Mouse (Mus musculus) CH12.LX (cell line): ENCODE data around the gene Grm8. TPM values are rescaled to one million over a fixed set of nuclear protein-coding genes. Genes with fewer than 3 reads are reported as not detected.

Experiments used
- DNase-seq: peaks from one replicate; pipeline ENCODE4 v3.0.0-alpha.2; 2013; ENCODE audit errors: extremely low read depth
- H3K27ac ChIP-seq: 2 replicates; pipeline ENCODE4 v1.5.1; 2012; ENCODE audit warnings: low read depth, mild to moderate bottlenecking, control low read depth, moderate library complexity; ENCODE audit not compliant: insufficient read depth
- H3K27me3 ChIP-seq: replicated peaks from 2 replicates; pipeline ENCODE3; 2012; ENCODE audit warnings: inconsistent platforms
- H3K36me3 ChIP-seq, 2 experiments: replicated peaks in 1 of 2; 2 replicates each; pipeline versions ENCODE3 to v1.6.1; 2012; ENCODE audit warnings: inconsistent platforms in 1 of 2, low read length in 1 of 2, mild to moderate bottlenecking in 1 of 2, mixed read lengths in 1 of 2, moderate library complexity in 1 of 2; ENCODE audit not compliant: control insufficient read depth in 1 of 2, insufficient read depth in 1 of 2
- H3K4me1 ChIP-seq, 2 experiments: 2 replicates each; pipeline ENCODE4 v1.6.1; 2012; ENCODE audit warnings: inconsistent platforms in 1 of 2, moderate library complexity in 1 of 2; ENCODE audit not compliant: insufficient read depth in 2 of 2, control insufficient read depth in 1 of 2
- H3K4me2 ChIP-seq: 2 replicates; pipeline ENCODE4 v1.6.1; 2012; ENCODE audit warnings: low read depth, mild to moderate bottlenecking, control low read depth; ENCODE audit not compliant: poor library complexity, insufficient read depth, severe bottlenecking
- H3K4me3 ChIP-seq, 3 experiments: fragments of 150-350 bp in 1 of 3; sonication (generic) in 1 of 3; replicated peaks in 1 of 3; 2 replicates each; pipeline versions ENCODE3 to v1.5.1; 2011 to 2012; ENCODE audit warnings: low read depth in 2 of 3, low read length in 2 of 3, mild to moderate bottlenecking in 2 of 3, moderate library complexity in 2 of 3, control low read depth in 1 of 3, improper control_type of control experiment in 1 of 3, inconsistent platforms in 1 of 3, mixed read lengths in 1 of 3; ENCODE audit not compliant: poor library complexity in 1 of 3
- H3K79me2 ChIP-seq: replicated peaks from 2 replicates; pipeline ENCODE4 v1.6.1; 2012; ENCODE audit warnings: mild to moderate bottlenecking, moderate library complexity; ENCODE audit not compliant: control insufficient read depth, poor library complexity, insufficient read depth, severe bottlenecking; ENCODE audit errors: extremely low read depth
- H3K9ac ChIP-seq: 2 replicates; pipeline ENCODE4 v1.6.1; 2012; ENCODE audit warnings: low read depth, mild to moderate bottlenecking, control low read depth, moderate library complexity; ENCODE audit not compliant: insufficient read depth
- H3K9me3 ChIP-seq: replicated peaks from 2 replicates; pipeline ENCODE3; 2012; ENCODE audit warnings: low read length, inconsistent platforms, mixed read lengths
- CHD1 ChIP-seq: IDR thresholded peaks from 2 replicates; pipeline ENCODE4 v1.6.1; 2012; ENCODE audit warnings: low read depth, low read length, improper control_type of control experiment, inconsistent platforms
- GABPA ChIP-seq: IDR thresholded peaks from 2 replicates; pipeline ENCODE4 v1.6.1; 2012; ENCODE audit warnings: low read depth, low read length, improper control_type of control experiment, inconsistent platforms; ENCODE audit not compliant: insufficient replicate concordance
- HCFC1 ChIP-seq: IDR thresholded peaks from 2 replicates; pipeline ENCODE4 v1.6.1; 2012; ENCODE audit warnings: low read depth, mild to moderate bottlenecking, inconsistent platforms, low read length, improper control_type of control experiment
- IRF4 ChIP-seq: IDR thresholded peaks from 2 replicates; pipeline ENCODE4 v1.6.1; 2014; ENCODE audit warnings: low read depth, mild to moderate bottlenecking, inconsistent platforms, low read length, improper control_type of control experiment
- KAT2A ChIP-seq: IDR thresholded peaks from 2 replicates; pipeline ENCODE4 v1.6.1; 2012; ENCODE audit warnings: low read length, improper control_type of control experiment, inconsistent platforms; ENCODE audit not compliant: insufficient replicate concordance
- MAFK ChIP-seq: IDR thresholded peaks from 2 replicates; pipeline ENCODE4 v1.6.1; 2011; ENCODE audit warnings: low read length, improper control_type of control experiment; ENCODE audit not compliant: insufficient replicate concordance
- MAX ChIP-seq: IDR thresholded peaks from 2 replicates; pipeline ENCODE4 v1.6.1; 2011; ENCODE audit warnings: low read length, improper control_type of control experiment
- MEF2A ChIP-seq: IDR thresholded peaks from 2 replicates; pipeline ENCODE4 v1.6.1; 2014; ENCODE audit warnings: low read depth, mild to moderate bottlenecking, inconsistent platforms, low read length, improper control_type of control experiment, borderline replicate concordance
- MXI1 ChIP-seq: IDR thresholded peaks from 2 replicates; pipeline ENCODE4 v1.6.1; 2011; ENCODE audit warnings: mild to moderate bottlenecking, low read depth, low read length, improper control_type of control experiment
- MYC ChIP-seq: IDR thresholded peaks from 2 replicates; pipeline ENCODE4 v1.6.1; 2011; ENCODE audit warnings: low read depth, mild to moderate bottlenecking, improper control_type of control experiment, low read length
- PAX5 ChIP-seq: IDR thresholded peaks from 2 replicates; pipeline ENCODE4 v1.6.1; 2012; ENCODE audit warnings: low read length, inconsistent platforms, mixed read lengths
- POLR2AphosphoS2 ChIP-seq: IDR thresholded peaks from 2 replicates; pipeline ENCODE4 v1.6.1; 2011; ENCODE audit warnings: low read depth, low read length, improper control_type of control experiment
- RAD21 ChIP-seq: IDR thresholded peaks from 2 replicates; pipeline ENCODE4 v1.6.1; 2011; ENCODE audit warnings: low read depth, mild to moderate bottlenecking, low read length, improper control_type of control experiment, moderate library complexity
- SMC3 ChIP-seq: IDR thresholded peaks from 2 replicates; pipeline ENCODE4 v1.6.1; 2011; ENCODE audit warnings: low read depth, low read length, improper control_type of control experiment
- TCF12 ChIP-seq: IDR thresholded peaks from 2 replicates; pipeline ENCODE4 v1.6.1; 2014; ENCODE audit warnings: low read depth, mild to moderate bottlenecking, inconsistent platforms, low read length, improper control_type of control experiment
- USF1 ChIP-seq: IDR thresholded peaks from 2 replicates; pipeline ENCODE4 v1.6.1; 2014; ENCODE audit warnings: low read depth, mild to moderate bottlenecking, inconsistent platforms, low read length, improper control_type of control experiment
- USF2 ChIP-seq: conservative IDR thresholded peaks from 2 replicates; pipeline ENCODE4 v1.6.1; 2011; ENCODE audit warnings: low read depth, low read length, improper control_type of control experiment
- ZKSCAN1 ChIP-seq: IDR thresholded peaks from 2 replicates; pipeline ENCODE4 v1.6.1; 2012; ENCODE audit warnings: low read depth, inconsistent platforms, low read length, improper control_type of control experiment, borderline replicate concordance
- dilution Hi-C: fragments of 300-500 bp; cut with MboI; formaldehyde crosslinking; loops from 2 replicates; pipeline ENCODE4 v1.14.3; 2020; ENCODE audit warnings: low sequenced_read_pairs; ENCODE audit not compliant: extremely low pct_unique_long_range_greater_than_20kb, extremely low pct_ligation_motif_present
- in situ Hi-C: fragments of 300-500 bp; cut with MboI; formaldehyde crosslinking; loops from 3 replicates; pipeline ENCODE4 v1.14.3; 2019; ENCODE audit warnings: low sequenced_read_pairs, low pct_ligation_motif_present, low pct_unique_long_range_greater_than_20kb, mixed read lengths
- polyA plus RNA-seq: library from polyadenylated mRNA; unstranded; fragments of >175 nt; gene quantifications from 2 replicates; pipeline ENCODE4 v1.2.1, GENCODE M21; 2012; ENCODE audit warnings: low read depth; ENCODE audit not compliant: insufficient read length
- total RNA-seq, 2 experiments: library from RNA; depleted of rRNA; stranded (reverse); fragments of 300-350 nt in 1 of 2; fragments of >200 nt in 1 of 2; gene quantifications; 2 replicates each; pipeline ENCODE4 v1.2.3; 2012 to 2014

The Grm8 gene
- total and polyA plus RNA-seq, 3 experiments = 0.08 to 0.72 (median 0.21) TPM

DNA sequence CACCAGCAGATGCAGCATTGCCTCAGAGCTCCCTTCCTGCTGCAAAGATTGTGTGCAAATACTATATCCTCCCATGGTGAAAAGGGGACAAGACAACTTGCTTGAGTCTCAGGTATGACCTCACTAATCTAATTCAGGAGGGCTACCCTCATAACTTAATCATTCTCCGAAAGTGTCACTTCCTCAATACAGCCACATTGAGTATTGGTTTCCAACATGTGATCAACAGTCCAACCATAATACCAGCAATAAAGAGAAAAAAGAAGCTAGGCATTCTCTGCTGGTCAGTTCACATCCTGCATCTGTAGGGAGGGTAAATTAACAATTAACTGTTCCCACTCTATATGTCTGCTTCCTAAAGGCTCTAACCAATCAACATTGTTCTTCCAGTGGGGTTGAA is 94.2 kb downstream of the Grm8 start (continued):
- TF ChIP-seq TCF12 = peak; percentile 84

DNA sequence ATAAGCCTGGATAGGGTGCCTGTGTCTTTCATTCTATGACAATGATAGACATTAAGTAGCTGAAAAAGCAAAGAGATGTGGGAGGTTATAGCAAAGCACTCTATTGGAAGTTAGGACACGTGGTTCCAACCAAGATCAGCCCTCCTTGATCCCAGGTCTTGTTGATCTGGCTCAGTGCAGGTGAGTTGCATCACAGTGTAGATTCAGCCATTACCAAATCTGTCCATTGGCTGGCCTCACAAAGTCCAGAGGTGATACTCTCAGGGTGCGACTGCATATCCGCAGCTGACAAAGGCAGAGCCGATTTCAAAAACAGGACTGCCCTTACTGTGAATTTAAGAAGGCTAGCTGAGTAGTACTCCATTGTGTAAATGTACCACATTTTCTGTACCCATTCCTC is 103.0 kb downstream of the Grm8 start:
- Histone ChIP-seq H3K4me2 (no peak overlapping the region), H3K27me3 (no peaks in the 10 kb centered on the region), H3K4me1 (no peaks in the 10 kb centered on the region)
- TF ChIP-seq CHD1 (no peak), PAX5 (no peak), MYC (no peak), MXI1 (no peak), ZKSCAN1 (no peak), IRF4 (no peak), RAD21 (no peak), HCFC1 (no peak), SMC3 (no peak), USF2 (no peak), MEF2A (no peak), MAX (no peak), KAT2A (no peak), GABPA (no peak), POLR2AphosphoS2 (no peak), USF1 (no peak)
- TF ChIP-seq, all 38 proteins: peak for 0
- dilution Hi-C loops = no loop called here
- DNase-seq = no peak
- H3K4me3 ChIP-seq = no peak overlapping the region
- H3K9me3 ChIP-seq = no peaks in the 10 kb centered on the region
- in situ Hi-C loops = loop anchor here (10.0 kb wide), 1 partner anchor 47 kb away; no protein-coding TSS in a partner anchor
- no peaks in the 10 kb centered on the region for H3K36me3 ChIP-seq
- H3K9ac ChIP-seq = no peak overlapping the region
- H3K79me2 ChIP-seq = no peaks in the 10 kb centered on the region
- H3K27ac ChIP-seq = no peak overlapping the region

DNA sequence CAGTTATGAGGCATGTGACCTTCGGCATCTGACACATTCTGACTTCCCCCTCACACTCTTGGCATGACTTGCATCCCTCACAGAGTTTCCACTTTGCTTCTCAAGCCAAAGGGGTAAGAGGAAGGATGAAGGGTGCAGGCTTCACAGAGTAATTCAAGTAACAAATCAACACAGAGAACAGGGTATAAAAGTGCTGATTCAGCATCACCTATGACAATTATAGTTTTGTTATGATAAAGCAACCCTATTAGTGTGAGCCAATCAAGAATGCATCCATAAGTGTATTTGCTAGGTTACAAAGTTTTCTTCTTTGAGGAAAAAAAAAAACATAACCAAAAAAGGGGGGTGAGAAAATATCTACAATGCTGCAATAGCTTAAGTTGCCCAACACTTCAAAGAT is 117.3 kb downstream of the Grm8 start:
- Histone ChIP-seq H3K27ac (no peak overlapping the region), H3K27me3 (no peaks in the 10 kb centered on the region), H3K9me3 (peaks cover 3% of the 10 kb centered on the region), H3K9ac (no peak overlapping the region), H3K79me2 (no peaks in the 10 kb centered on the region), H3K36me3 (no peaks in the 10 kb centered on the region), H3K4me3 (no peak overlapping the region), H3K4me1 (peaks cover 0 to 1% of the 10 kb centered on the region in 2 experiments; a peak in 1 of 4 replicates), H3K4me2 (no peak overlapping the region)
- in situ Hi-C loops = no loop called here
- no peak for TF ChIP-seq ZKSCAN1
- TF ChIP-seq MAFK = peak; percentile 94
- no peak for DNase-seq
- dilution Hi-C loops = no loop called here
